In genomic region chr7:143428142-143428813, GRCm38 (mm10) we compare ENCODE assay signal across 9 mouse cellular contexts. TPM values are rescaled to one million over a fixed set of nuclear protein-coding genes. Genes with fewer than 3 reads are reported as not detected.
DNase-seq lines count a peak whose midpoint lies in the region; ATAC-seq and TF ChIP-seq lines count a peak whose summit lies in the region.
"Had no signal": no experiment of that assay in that cellular context is flagged by ENCODE, and none has a peak within 500 bp of the region (broad histone marks: within the 10 kb centered on the region; RNA-seq: fewer than 3 reads in every experiment).

No protein-coding gene starts in this region.

- peak overlapping the region; percentile 21; the same call in 1 of the 2 replicates for H3K9ac ChIP-seq in lung, embryonic 14.5 days
- no peak overlapping the region for H3K9ac ChIP-seq in hindbrain, embryonic 14.5 days
- H3K9ac ChIP-seq: limb, embryonic 12.5 days had no signal

- peak; percentile 67; the same call in 1 of the 2 replicates for ATAC-seq in lung, embryonic 14.5 days (ENCODE audit: insufficient read depth)
- peak; percentile 86 for ATAC-seq in hindbrain, embryonic 14.5 days (ENCODE audit: low FRiP score)

- no peak for TF ChIP-seq CTCF in lung, embryonic 14.5 days (IDR thresholded peaks at IDR 0.05; ENCODE audit: low read depth)

- DNase-seq in lung, embryonic 14.5 days = peak; percentile 52
- no peak for DNase-seq in lung, postnatal 36 days
- peak; percentile 95 to 96 for DNase-seq in cerebellum, postnatal 25 days
- peak; percentile 61 for DNase-seq in hindbrain, embryonic 14.5 days (ENCODE audit: low spot score)
- DNase-seq in retina, adult 2 months (ENCODE audit: low read depth, low spot score) = peak; percentile 8
- no peak for DNase-seq in left cerebral cortex, adult 8-10 months (ENCODE audit: low spot score in 2 of 2)
- DNase-seq in adrenal gland, postnatal 25 days = no peak
- DNase-seq in layer of hippocampus, adult 9-11 months = no peak

- H3K9me3 ChIP-seq in lung, embryonic 14.5 days (ENCODE audit: low read depth, low read length) = no peaks in the 10 kb centered on the region
- H3K9me3 ChIP-seq in hindbrain, embryonic 14.5 days (ENCODE audit: control insufficient read depth, low read length) = no peaks in the 10 kb centered on the region
- H3K9me3 ChIP-seq: limb, embryonic 12.5 days had no signal

- no peak overlapping the region for H3K4me2 ChIP-seq in lung, embryonic 14.5 days
- H3K4me2 ChIP-seq in hindbrain, embryonic 14.5 days (replicated peaks) = no peak overlapping the region
- H3K4me2 ChIP-seq: limb, embryonic 12.5 days had no signal

- no peaks in the 10 kb centered on the region for H3K36me3 ChIP-seq in lung, embryonic 14.5 days (ENCODE audit: insufficient read depth)
- no peaks in the 10 kb centered on the region for H3K36me3 ChIP-seq in hindbrain, embryonic 14.5 days (replicated peaks; ENCODE audit: control insufficient read depth, insufficient read depth)
- H3K36me3 ChIP-seq: limb, embryonic 12.5 days had no signal

- WGBS in lung, embryonic 14.5 days = 59% methylated on average over 23 of the region's 23 CpGs
- WGBS in hindbrain, embryonic 14.5 days = 11% methylated on average over 22 of the region's 23 CpGs

- no peak overlapping the region for H3K27ac ChIP-seq in lung, embryonic 14.5 days (ENCODE audit: low read depth)
- H3K27ac ChIP-seq in hindbrain, embryonic 14.5 days = peak overlapping the region; percentile 39; the same call in 1 of the 2 replicates
- H3K27ac ChIP-seq: limb, embryonic 12.5 days had no signal

- no peak overlapping the region for H3K4me3 ChIP-seq in lung, embryonic 14.5 days (ENCODE audit: low read depth, low read length)
- no peak overlapping the region for H3K4me3 ChIP-seq in hindbrain, embryonic 14.5 days (replicated peaks; ENCODE audit: low read length)
- H3K4me3 ChIP-seq: limb, embryonic 12.5 days had no signal

- no peaks in the 10 kb centered on the region for H3K27me3 ChIP-seq in lung, embryonic 14.5 days (ENCODE audit: insufficient read depth, low read length)
- no peaks in the 10 kb centered on the region for H3K27me3 ChIP-seq in hindbrain, embryonic 14.5 days (ENCODE audit: control insufficient read depth, insufficient read depth, low read length)

- H3K4me1 ChIP-seq in lung, embryonic 14.5 days (ENCODE audit: insufficient read depth) = no peaks in the 10 kb centered on the region
- peaks cover 9% of the 10 kb centered on the region; the same call in 1 of the 2 replicates for H3K4me1 ChIP-seq in hindbrain, embryonic 14.5 days (replicated peaks; ENCODE audit: control insufficient read depth, insufficient read depth, low read length)

RNA-seq across cellular contexts. Expression of gene Cdkn1c, which starts 32.6 kb away (rescaled TPM):
- polyA plus RNA-seq in lung, embryonic 14.5 days (2014; fragmentation: Nextera tagmentation; extraction: Ambion mirVana) = 587 and 596 TPM in 2 replicates
- polyA plus RNA-seq in hindbrain, embryonic 14.5 days (2014; fragmentation: Nextera tagmentation; extraction: Ambion mirVana) = 293 and 336 TPM in 2 replicates
- 10 to 100 TPM; 16.4 to 17.3 (median 16.9) TPM for total RNA-seq in left cerebral cortex, adult 8-10 months (2022)
- 669 and 905 TPM in 2 replicates for total RNA-seq in adrenal gland, postnatal 25 days (2021)

RNA-seq across cellular contexts. Expression of gene Slc22a18, which starts 45.3 kb away (rescaled TPM):
- 0.91 and 1.4 TPM in 2 replicates for polyA plus RNA-seq in lung, embryonic 14.5 days (2014; fragmentation: Nextera tagmentation; extraction: Ambion mirVana)
- 0.90 and 1.0 TPM in 2 replicates for polyA plus RNA-seq in hindbrain, embryonic 14.5 days (2014; fragmentation: Nextera tagmentation; extraction: Ambion mirVana)
- total RNA-seq in left cerebral cortex, adult 8-10 months (2022) = 1 to 10 TPM in 3 of 4 experiments, under 1 TPM in 1; 0.78 to 1.8 (median 1.2) TPM
- total RNA-seq in adrenal gland, postnatal 25 days (2021) = 1.2 and 1.4 TPM in 2 replicates

Comparison
In these comparisons a context has a peak if more than half of its experiments do, and no peak if none do; other contexts are left out.
1. DNase-seq: peak in lung, embryonic 14.5 days (single experiment), cerebellum, postnatal 25 days (2 of 2), hindbrain, embryonic 14.5 days (single experiment) and retina, adult 2 months (single experiment); none in lung, postnatal 36 days (single experiment), left cerebral cortex, adult 8-10 months (0 of 2), adrenal gland, postnatal 25 days (single experiment) and layer of hippocampus, adult 9-11 months (single experiment).
2. RNA of gene Cdkn1c, which starts 32.6 kb away (total RNA-seq): 669 to 905 TPM in adrenal gland, postnatal 25 days; 16.4 to 17.3 TPM in left cerebral cortex, adult 8-10 months; every median in the first group is over 10 times any median in the second.